In the genomic region with DNA sequence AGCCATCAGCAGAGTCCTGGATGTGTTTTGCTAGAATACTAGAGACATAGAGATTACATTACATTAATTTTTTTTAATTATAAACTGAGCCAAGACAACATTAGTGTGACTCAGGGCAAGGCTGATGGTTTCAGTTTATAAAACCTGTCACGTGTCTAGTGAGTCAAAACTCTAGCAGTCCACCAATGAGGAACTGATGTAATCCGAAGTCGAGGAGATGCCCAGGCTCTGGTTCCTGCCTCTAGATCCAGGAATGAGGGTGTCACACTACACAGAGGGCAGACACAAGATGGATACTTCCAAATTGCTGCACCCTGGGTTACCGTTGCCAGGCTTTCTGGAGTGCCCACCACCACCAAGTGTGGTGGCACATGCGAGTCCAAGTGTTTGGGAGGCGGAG, we compare ENCODE assay signal across 18 mouse cellular contexts.
"Had no signal": no experiment of that assay in that cellular context is flagged by ENCODE, and none has a peak within 500 bp of the region (broad histone marks: within the 10 kb centered on the region; RNA-seq: fewer than 3 reads in every experiment).

No protein-coding gene starts in this region.

- H3K4me1 ChIP-seq: intestine, embryonic 15.5 days; liver, embryonic 13.5 days had no signal

- H3K9me3 ChIP-seq: intestine, embryonic 15.5 days; kidney, embryonic 15.5 days; liver, embryonic 13.5 days; midbrain, embryonic 13.5 days had no signal

- H3K4me2 ChIP-seq: intestine, embryonic 15.5 days; kidney, embryonic 15.5 days; liver, embryonic 13.5 days; lung, embryonic 14.5 days; midbrain, embryonic 13.5 days had no signal

- H3K36me3 ChIP-seq: intestine, embryonic 15.5 days; kidney, embryonic 15.5 days; liver, embryonic 13.5 days; midbrain, embryonic 13.5 days had no signal

- H3K27ac ChIP-seq: intestine, embryonic 15.5 days; kidney, embryonic 15.5 days; left cerebral cortex, adult 2 months; liver, embryonic 13.5 days; midbrain, embryonic 13.5 days; stomach, postnatal 0 days had no signal

- H3K4me3 ChIP-seq: intestine, embryonic 15.5 days; kidney, embryonic 15.5 days; left cerebral cortex, adult 2 months; liver, embryonic 13.5 days; midbrain, embryonic 13.5 days had no signal

- H3K27me3 ChIP-seq: intestine, embryonic 15.5 days; kidney, embryonic 15.5 days; liver, embryonic 13.5 days; midbrain, embryonic 13.5 days had no signal

- H3K9ac ChIP-seq: intestine, embryonic 15.5 days; kidney, embryonic 15.5 days; liver, embryonic 13.5 days; liver, postnatal 0 days; lung, embryonic 14.5 days; midbrain, embryonic 13.5 days had no signal

- DNase-seq: kidney, adult 11 months; kidney, adult 8-10 months; kidney, postnatal 10 days; kidney, postnatal 36 days; layer of hippocampus, postnatal 36 days; liver, embryonic 13.5 days; liver, postnatal 0 days; lung, embryonic 14.5 days; right cerebral cortex, adult 18-20 months; right cerebral cortex, postnatal 14 days; right cerebral cortex, postnatal 4 days; thymus, postnatal 25 days had no signal

- ATAC-seq: intestine, embryonic 15.5 days; liver, postnatal 0 days; lung, postnatal 0 days had no signal
